Comparison of ENCODE assay signal across 18 mouse cellular contexts in genomic region chr15:4013873-4014272, GRCm38 (mm10).
"Had no signal": no experiment of that assay in that cellular context is flagged by ENCODE, and none has a peak within 500 bp of the region (broad histone marks: within the 10 kb centered on the region; RNA-seq: fewer than 3 reads in every experiment).

No protein-coding gene starts in this region.

- H3K27ac ChIP-seq: kidney, postnatal 0 days; left cerebral cortex, adult 2 months; liver, embryonic 13.5 days; stomach, embryonic 15.5 days had no signal

- H3K4me3 ChIP-seq: left cerebral cortex, adult 2 months; liver, embryonic 13.5 days; stomach, embryonic 15.5 days had no signal

- H3K4me1 ChIP-seq: liver, embryonic 13.5 days; stomach, embryonic 15.5 days had no signal

- H3K4me2 ChIP-seq: liver, embryonic 13.5 days; midbrain, embryonic 11.5 days; stomach, embryonic 15.5 days had no signal

- DNase-seq: kidney, adult 2 months; kidney, postnatal 36 days; layer of hippocampus, postnatal 36 days; liver, embryonic 13.5 days; lung, adult 2 months; lung, postnatal 14 days; lung, postnatal 4 days; midbrain, embryonic 14.5 days; right cerebral cortex, adult 18-20 months; right cerebral cortex, postnatal 14 days; right cerebral cortex, postnatal 4 days; spleen, adult 18-20 months; thymus, postnatal 25 days had no signal

- H3K27me3 ChIP-seq: liver, embryonic 13.5 days; stomach, embryonic 15.5 days had no signal

- ATAC-seq: intestine, postnatal 0 days had no signal

- H3K9me3 ChIP-seq: liver, embryonic 13.5 days; stomach, embryonic 15.5 days had no signal

- H3K9ac ChIP-seq: liver, embryonic 13.5 days; stomach, embryonic 15.5 days had no signal

- H3K36me3 ChIP-seq: liver, embryonic 13.5 days; stomach, embryonic 15.5 days had no signal
